Mouse (Mus musculus): Measurements from ENCODE around the gene Ccdc32.

DNA sequence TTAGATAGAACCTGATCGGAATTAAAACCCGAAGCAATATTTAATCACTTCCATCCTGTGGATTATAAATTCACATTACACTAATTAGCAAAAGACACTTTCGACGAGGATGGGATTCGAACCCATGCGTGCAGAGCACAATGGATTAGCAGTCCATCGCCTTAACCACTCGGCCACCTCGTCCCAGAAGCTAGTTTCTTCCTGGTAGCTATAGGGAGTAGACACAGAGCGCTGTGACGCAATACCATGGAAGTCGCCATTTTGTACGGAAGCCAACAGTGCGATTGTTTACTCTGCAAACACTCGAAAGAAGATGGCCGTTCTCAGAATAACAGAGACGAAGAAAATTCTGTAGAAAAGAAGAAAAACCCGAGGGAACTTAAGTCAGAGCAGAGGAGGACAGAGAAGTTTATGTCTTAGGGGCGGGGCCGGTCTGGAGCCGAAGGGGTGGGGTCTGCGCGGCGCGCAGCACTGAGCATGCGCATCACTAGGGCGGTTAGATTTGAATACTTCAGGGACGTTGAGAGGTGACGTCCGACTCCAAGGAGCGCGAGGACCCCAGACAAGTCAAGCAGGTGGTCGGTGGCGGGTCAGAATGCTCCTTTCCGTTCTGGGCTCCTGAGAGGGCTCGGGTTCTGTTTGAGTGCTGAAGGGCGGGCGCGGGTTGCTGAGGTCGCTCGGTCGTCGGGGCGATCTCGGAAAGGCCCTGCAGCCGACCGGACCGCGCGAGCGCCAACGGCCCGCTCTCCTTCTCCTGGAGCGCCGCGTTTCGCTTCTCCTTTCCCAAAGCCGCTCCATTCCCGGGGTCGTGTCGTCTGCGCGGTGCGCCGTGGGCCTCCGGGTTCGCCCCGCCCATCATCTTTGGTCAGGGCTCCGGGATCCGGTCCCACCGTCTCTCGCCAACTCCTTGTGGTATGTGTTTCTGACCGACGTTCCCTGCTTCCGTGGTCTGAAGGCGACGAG is 17.7 kb upstream of the Ccdc32 start, which contains the start of gene Knl1:
- no peak for TF ChIP-seq CTCF (IDR thresholded peaks at IDR 0.05)
- 0 out of 2 replicates have a peak, but pooled peaks have one; percentile 37 for TF ChIP-seq EP300 (IDR thresholded peaks at IDR 0.05)
